Mouse (Mus musculus) heart, adult 2 months (tissue): ENCODE measurements around the gene 1700025G04Rik.

Experiments
- CTCF ChIP-seq: fragments of 200-600 bp; IDR thresholded peaks from 2 replicates; pipeline ENCODE4 v1.8.1; 2022; ENCODE audit warnings: antibody characterized with exemption, mild to moderate bottlenecking, moderate library complexity
- EP300 ChIP-seq: fragments of 200-500 bp; IDR thresholded peaks from 2 replicates; pipeline ENCODE4 v1.6.1; 2011; ENCODE audit warnings: low read depth, low read length, control low read depth; ENCODE audit not compliant: insufficient read depth
- POLR2A ChIP-seq: fragments of 200-500 bp; IDR thresholded peaks from 2 replicates; pipeline ENCODE4 v1.6.1; 2011; ENCODE audit warnings: mild to moderate bottlenecking, low read depth, low read length, control low read depth; ENCODE audit not compliant: insufficient read depth

- TF ChIP-seq CTCF (no peak), POLR2A (no peak), EP300 (no peak)
Observed at GRCm38 (mm10) chr1:152050037-152050436, 39.9 kb downstream of the 1700025G04Rik start.
